Mouse (Mus musculus) ES-E14 (cell line): ENCODE measurements around the gene Chd1l. TPM values are rescaled to one million over a fixed set of nuclear protein-coding genes. Genes with fewer than 3 reads are reported as not detected.

ENCODE experiments used
- DNase-seq: peaks from one replicate; pipeline ENCODE4 v3.0.0-alpha.2; 2013; ENCODE audit warnings: low read depth, low spot score
- H3K27ac ChIP-seq: 2 replicates; pipeline ENCODE4 v1.5.1; 2012; ENCODE audit warnings: low read depth, mild to moderate bottlenecking, low read length, moderate library complexity, mixed read lengths; ENCODE audit not compliant: poor library complexity, insufficient read depth, severe bottlenecking
- H3K36me3 ChIP-seq: 2 replicates; pipeline ENCODE4 v1.6.1; 2012; ENCODE audit warnings: mild to moderate bottlenecking, low read length, moderate library complexity, mixed read lengths; ENCODE audit not compliant: control insufficient read depth, poor library complexity, insufficient read depth, severe bottlenecking
- H3K4me1 ChIP-seq, 2 experiments: fragments of 150-350 bp in 1 of 2; sonication (generic) in 1 of 2; 2 replicates each; pipeline ENCODE4 v1.6.1; 2012; ENCODE audit warnings: low read length in 2 of 2, mild to moderate bottlenecking in 1 of 2, mixed read lengths in 1 of 2; ENCODE audit not compliant: control insufficient read depth in 2 of 2, insufficient read depth in 2 of 2, poor library complexity in 1 of 2
- H3K4me3 ChIP-seq, 2 experiments: fragments of 150-350 bp in 1 of 2; sonication (generic) in 1 of 2; 2 replicates each; pipeline ENCODE4 v1.5.1; 2012; ENCODE audit warnings: low read length in 2 of 2, low read depth in 1 of 2, mild to moderate bottlenecking in 1 of 2, mixed read lengths in 1 of 2; ENCODE audit not compliant: insufficient read depth in 1 of 2, poor library complexity in 1 of 2, severe bottlenecking in 1 of 2
- H3K9ac ChIP-seq: 2 replicates; pipeline ENCODE4 v1.6.1; 2012; ENCODE audit warnings: low read depth, mild to moderate bottlenecking, low read length, mixed read lengths; ENCODE audit not compliant: poor library complexity, insufficient read depth, severe bottlenecking
- H3K9me3 ChIP-seq: fragments of 150-350 bp; sonication (generic); 2 replicates; pipeline ENCODE4 v1.6.1; 2012; ENCODE audit warnings: low read depth, mild to moderate bottlenecking, low read length; ENCODE audit not compliant: control insufficient read depth, insufficient read depth
- CHD2 ChIP-seq: IDR thresholded peaks from 2 replicates; pipeline ENCODE4 v1.6.1; 2014; ENCODE audit warnings: mild to moderate bottlenecking, low read depth, low read length, inconsistent platforms
- HCFC1 ChIP-seq: IDR thresholded peaks from 2 replicates; pipeline ENCODE4 v1.6.1; 2012; ENCODE audit warnings: low read length, inconsistent platforms, borderline replicate concordance; ENCODE audit not compliant: insufficient read depth
- MAFK ChIP-seq: IDR thresholded peaks from 2 replicates; pipeline ENCODE4 v1.6.1; 2014; ENCODE audit warnings: mild to moderate bottlenecking, low read depth, low read length, inconsistent platforms; ENCODE audit not compliant: insufficient read depth
- ZC3H11A ChIP-seq: IDR thresholded peaks from 2 replicates; pipeline ENCODE4 v1.6.1; 2012; ENCODE audit warnings: low read depth, mild to moderate bottlenecking, inconsistent platforms, low read length, borderline replicate concordance
- ZNF384 ChIP-seq: IDR thresholded peaks from 2 replicates; pipeline ENCODE4 v1.6.1; 2012; ENCODE audit warnings: low read depth, low read length, inconsistent platforms
- in situ Hi-C, 2 experiments: fragments of 600-800 bp; cut with MboI; formaldehyde crosslinking; loops; one replicate each; pipeline ENCODE4 v1.15.1; 2025; ENCODE audit warnings: low sequenced_read_pairs in 2 of 2, inconsistent platforms in 1 of 2; ENCODE audit not compliant: unreplicated experiment in 2 of 2
- total RNA-seq: library from RNA; depleted of rRNA; stranded (reverse); fragments of 300-350 nt; gene quantifications from 2 replicates; pipeline ENCODE4 v1.2.3, GENCODE M21; 2012

The Chd1l gene
- total RNA-seq, 1 experiment = 25.8 TPM

GRCm38 (mm10) chr3:97600050-97600832 is 9.8 kb downstream of the Chd1l start:
- Histone ChIP-seq H3K4me3 (no peak overlapping the region), H3K27ac (no peak overlapping the region), H3K36me3 (peaks cover 8% of the 10 kb centered on the region), H3K9ac (no peak overlapping the region), H3K9me3 (no peaks in the 10 kb centered on the region), H3K4me1 (no peaks in the 10 kb centered on the region)
- no peak for TF ChIP-seq HCFC1
- TF ChIP-seq MAFK = no peak
- TF ChIP-seq ZC3H11A = no peak
- TF ChIP-seq CHD2 = no peak
- no peak for TF ChIP-seq ZNF384
- in situ Hi-C loops = no loop called here
- no peak for DNase-seq

- no peaks in the 10 kb centered on the region for H3K9me3 ChIP-seq
- H3K27ac ChIP-seq = no peak overlapping the region
- no peak for TF ChIP-seq HCFC1
- in situ Hi-C loops = no loop called here
- DNase-seq = no peak
- H3K4me1 ChIP-seq = no peaks in the 10 kb centered on the region
- no peak overlapping the region for H3K9ac ChIP-seq
- peaks cover 10% of the 10 kb centered on the region for H3K36me3 ChIP-seq
- H3K4me3 ChIP-seq = no peak overlapping the region
Measured at GRCm38 (mm10) chr3:97596796-97597195, 13.2 kb downstream of the Chd1l start.

GRCm38 (mm10) chr3:97595066-97595465 is 14.9 kb downstream of the Chd1l start:
- Histone ChIP-seq H3K27ac (no peak overlapping the region), H3K4me1 (no peaks in the 10 kb centered on the region), H3K9me3 (no peaks in the 10 kb centered on the region), H3K9ac (no peak overlapping the region), H3K36me3 (peaks cover 12% of the 10 kb centered on the region), H3K4me3 (no peak overlapping the region)
- DNase-seq = no peak
- TF ChIP-seq HCFC1 = no peak
- TF ChIP-seq MAFK = no peak
- no peak for TF ChIP-seq CHD2
- no peak for TF ChIP-seq ZNF384
- TF ChIP-seq ZC3H11A = no peak
- in situ Hi-C loops = no loop called here

- no peaks in the 10 kb centered on the region for H3K4me1 ChIP-seq
- no peak for DNase-seq
- in situ Hi-C loops = no loop called here
- H3K36me3 ChIP-seq = peaks cover 12% of the 10 kb centered on the region
- no peak overlapping the region for H3K9ac ChIP-seq
- H3K4me3 ChIP-seq = no peak overlapping the region
- no peak for TF ChIP-seq CHD2
- TF ChIP-seq ZC3H11A = no peak
- TF ChIP-seq ZNF384 = no peak
- no peaks in the 10 kb centered on the region for H3K9me3 ChIP-seq
- H3K27ac ChIP-seq = no peak overlapping the region
Measured at GRCm38 (mm10) chr3:97594140-97594539, 15.9 kb downstream of the Chd1l start.

- no peaks in the 10 kb centered on the region for H3K9me3 ChIP-seq
- TF ChIP-seq CHD2 = no peak
- no peak for TF ChIP-seq MAFK
- TF ChIP-seq ZNF384 = no peak
- H3K4me3 ChIP-seq = no peak overlapping the region
- no peak overlapping the region for H3K9ac ChIP-seq
- H3K27ac ChIP-seq = no peak overlapping the region
- in situ Hi-C loops = no loop called here
- no peak for DNase-seq
- H3K36me3 ChIP-seq = peaks cover 12% of the 10 kb centered on the region
- no peaks in the 10 kb centered on the region for H3K4me1 ChIP-seq
Measured at GRCm38 (mm10) chr3:97593089-97593488, 16.9 kb downstream of the Chd1l start.
